Mouse (Mus musculus) G1E (cell line): ENCODE measurements around the gene Sorl1.

Experiments
- CTCF ChIP-seq: IDR thresholded peaks from 2 replicates; pipeline ENCODE4 v1.5.1; 2012; ENCODE audit warnings: low read depth, low read length, inconsistent platforms, mixed read lengths
- GATA2 ChIP-seq: IDR thresholded peaks from 2 replicates; pipeline ENCODE4 v1.6.1; 2012; ENCODE audit warnings: low read depth, low read length, inconsistent platforms, borderline replicate concordance
- TAL1 ChIP-seq: conservative IDR thresholded peaks from 2 replicates; pipeline ENCODE4 v1.6.1; 2012; ENCODE audit warnings: low read depth, low read length, inconsistent platforms, mixed read lengths

DNA sequence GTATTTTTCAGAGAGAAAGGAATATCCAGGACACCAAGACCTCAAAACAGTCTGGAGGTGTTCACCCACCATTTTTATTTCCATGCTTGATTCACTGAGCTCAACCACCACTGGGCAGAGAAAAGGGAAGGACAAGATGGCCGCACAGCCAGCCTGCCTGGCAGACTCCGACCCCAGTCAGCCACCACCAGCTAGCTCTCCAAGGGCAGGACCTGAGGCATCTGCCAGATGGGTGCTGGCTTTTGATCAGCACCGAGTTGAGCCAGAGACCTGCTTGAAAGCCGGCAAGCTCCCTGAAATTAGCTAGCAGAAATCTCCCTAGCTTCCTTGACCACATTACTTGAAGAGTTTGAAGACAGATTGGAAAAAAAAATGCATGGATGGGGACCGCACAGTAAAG is 174.6 kb downstream of the Sorl1 start:
- TF ChIP-seq GATA2 (no peak), CTCF (no peak), TAL1 (no peak)
